Mouse (Mus musculus) embryonic fibroblast, embryonic 13.5 days (primary cell): ENCODE data around the gene Fam131b.

Experiments used
- CTCF ChIP-seq: IDR thresholded peaks from 2 replicates; pipeline ENCODE4 v1.5.1; 2011; ENCODE audit warnings: mild to moderate bottlenecking, control low read depth, low read length, moderate library complexity, borderline replicate concordance; ENCODE audit not compliant: insufficient read depth
- POLR2A ChIP-seq: IDR thresholded peaks from 2 replicates; pipeline ENCODE4 v1.6.1; 2011; ENCODE audit warnings: low read depth, mild to moderate bottlenecking, control low read depth, low read length, moderate library complexity

GRCm38 (mm10) chr6:42362074-42362473 is 37.6 kb upstream of the Fam131b start:
- TF ChIP-seq POLR2A (peak; percentile 44), CTCF (no peak)
